ENCODE assay signal across 9 mouse cellular contexts in the genomic region with DNA sequence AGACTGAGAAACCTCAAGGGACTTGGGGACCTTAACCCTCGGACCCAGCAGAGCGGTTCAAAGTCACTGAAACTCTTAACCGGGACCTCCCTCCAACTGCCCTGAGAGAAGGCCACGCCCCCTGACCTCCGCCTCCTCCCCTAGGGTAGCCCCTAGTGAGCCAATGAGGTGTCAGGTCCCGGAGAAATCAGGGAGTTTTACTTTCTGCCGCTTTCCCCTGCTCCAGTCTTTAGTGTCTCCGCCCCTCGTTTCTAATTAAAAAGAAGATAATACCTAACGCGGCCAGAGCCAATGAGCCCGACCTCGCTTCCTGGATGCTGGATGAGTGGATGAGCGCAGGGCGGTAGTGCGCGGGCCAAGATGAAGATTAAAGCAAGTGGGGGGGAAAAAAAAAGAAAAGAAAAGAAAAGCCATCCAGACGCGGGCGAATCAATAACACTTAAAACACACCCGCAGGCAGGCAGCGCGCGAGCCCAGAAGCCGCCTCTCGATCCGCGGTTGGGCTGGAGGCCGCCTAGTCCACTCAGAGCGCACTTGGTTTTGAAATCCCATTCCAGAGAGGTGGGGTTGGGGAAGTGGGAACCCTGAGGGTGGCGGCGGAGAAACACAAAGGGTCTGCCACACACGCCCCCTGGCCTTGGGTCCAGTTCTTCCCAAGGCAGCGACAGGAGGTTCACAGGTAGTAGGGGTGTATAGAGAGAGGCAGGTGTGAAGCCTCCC. TPM values are rescaled to one million over a fixed set of nuclear protein-coding genes. Genes with fewer than 3 reads are reported as not detected.
A peak's percentile ranks its signal among the peaks of the same experiment; 100 is the strongest.
DNase-seq lines count a peak whose midpoint lies in the region; ATAC-seq lines count a peak whose summit lies in the region.
"Had no signal": no experiment of that assay in that cellular context is flagged by ENCODE, and none has a peak within 500 bp of the region (broad histone marks: within the 10 kb centered on the region; RNA-seq: fewer than 3 reads in every experiment).

No protein-coding gene starts in this region.

- H3K36me3 ChIP-seq in forebrain, embryonic 15.5 days = peaks cover 22% of the 10 kb centered on the region
- H3K36me3 ChIP-seq in neural tube, embryonic 11.5 days (ENCODE audit: control insufficient read depth, insufficient read depth, low read length) = no peaks in the 10 kb centered on the region

- H3K27ac ChIP-seq in forebrain, embryonic 15.5 days (replicated peaks) = peak overlapping the region; percentile 90
- H3K27ac ChIP-seq in neural tube, embryonic 11.5 days (ENCODE audit: low read depth, low read length) = 0 out of 2 replicates have a peak overlapping the region, but pooled peaks have one; percentile 14

- H3K9me3 ChIP-seq in forebrain, embryonic 15.5 days = no peaks in the 10 kb centered on the region
- H3K9me3 ChIP-seq in neural tube, embryonic 11.5 days (ENCODE audit: control insufficient read depth, low read length) = no peaks in the 10 kb centered on the region

- 0 out of 2 replicates have a peak, but pooled peaks have one; percentile 9 for ATAC-seq in forebrain, embryonic 15.5 days (replicated peaks)
- no peak for ATAC-seq in neural tube, embryonic 11.5 days (ENCODE audit: insufficient read depth, low FRiP score, low TSS enrichment)

- DNase-seq in ES-CJ7 (ENCODE audit: low read depth, low spot score) = peak; percentile 90
- DNase-seq in brain, adult 2 months (ENCODE audit: low read depth, low spot score) = peak; percentile 72
- DNase-seq in kidney, postnatal 36 days = peak; percentile 30 to 60
- DNase-seq in neural tube, embryonic 11.5 days (ENCODE audit: low spot score) = peak; percentile 60
- no peak for DNase-seq in ovary, postnatal 36 days (ENCODE audit: low spot score)
- no peak for DNase-seq in gastrocnemius, postnatal 14 days
- no peak for DNase-seq in left cerebral cortex, postnatal 36 days (ENCODE audit: low spot score in 2 of 2)

- peak overlapping the region; percentile 93 for H3K4me3 ChIP-seq in forebrain, embryonic 15.5 days
- H3K4me3 ChIP-seq in neural tube, embryonic 11.5 days (ENCODE audit: low read depth, low read length) = peak overlapping the region; percentile 60
- H3K4me3 ChIP-seq: myocyte had no signal

- 0 out of 2 replicates have a peak, but pooled peaks cover 3% of the 10 kb centered on the region for H3K27me3 ChIP-seq in forebrain, embryonic 15.5 days
- peaks cover 43% of the 10 kb centered on the region for H3K27me3 ChIP-seq in neural tube, embryonic 11.5 days (ENCODE audit: control insufficient read depth, insufficient read depth, low read length)

- H3K9ac ChIP-seq in forebrain, embryonic 15.5 days (replicated peaks) = peak overlapping the region; percentile 83
- peak overlapping the region; percentile 75 for H3K9ac ChIP-seq in neural tube, embryonic 11.5 days (ENCODE audit: low read length)

- intact Hi-C loops in gastrocnemius, postnatal 14 days (cut with DNase I; ENCODE audit: low total_unique reads) = loop anchor here (2.0 to 5.0 kb wide), 2 partner anchors 123 to 242 kb away; no protein-coding TSS in a partner anchor
- intact Hi-C loops in left cerebral cortex, postnatal 36 days (cut with DNase I) = loop anchor here (5.0 kb wide), 1 partner anchor 237 kb away; no protein-coding TSS in a partner anchor

- peaks cover 31% of the 10 kb centered on the region for H3K4me1 ChIP-seq in forebrain, embryonic 15.5 days
- H3K4me1 ChIP-seq in neural tube, embryonic 11.5 days (ENCODE audit: control insufficient read depth, insufficient read depth, low read length) = peaks cover 14% of the 10 kb centered on the region; the same call in 1 of the 2 replicates

- peak overlapping the region; percentile 91 for H3K4me2 ChIP-seq in forebrain, embryonic 15.5 days (replicated peaks)
- H3K4me2 ChIP-seq in neural tube, embryonic 11.5 days (ENCODE audit: low read depth) = peak overlapping the region; percentile 97

- WGBS in forebrain, embryonic 15.5 days = under 1% methylated on average over 34 of the region's 34 CpGs
- WGBS in neural tube, embryonic 11.5 days = under 1% methylated on average over 34 of the region's 34 CpGs

RNA-seq across cellular contexts. Expression of gene Wnt7a, which starts 1.6 kb away (rescaled TPM):
- 22.3 and 24.4 TPM in 2 replicates for polyA plus RNA-seq in forebrain, embryonic 15.5 days (2015; fragmentation: Nextera tagmentation; extraction: Ambion mirVana)
- 10.9 and 11.5 TPM in 2 replicates for polyA plus RNA-seq in neural tube, embryonic 11.5 days (2014; fragmentation: Nextera tagmentation; extraction: Ambion mirVana)
- not detected for total RNA-seq in gastrocnemius, postnatal 14 days (2021)
- total RNA-seq in left cerebral cortex, postnatal 36 days (2021) = 10 to 100 TPM; 14.2 to 16.0 TPM
- polyA plus RNA-seq: myocyte had no signal

Comparison
In these comparisons a context has a peak if more than half of its experiments do, and no peak if none do; other contexts are left out.
1. DNase-seq: peak in ES-CJ7 (single experiment), brain, adult 2 months (single experiment), kidney, postnatal 36 days (2 of 2) and neural tube, embryonic 11.5 days (single experiment); none in ovary, postnatal 36 days (single experiment), gastrocnemius, postnatal 14 days (single experiment) and left cerebral cortex, postnatal 36 days (0 of 2).
2. RNA of gene Wnt7a, which starts 1.6 kb away (total RNA-seq): 14.2 to 16.0 TPM in left cerebral cortex, postnatal 36 days; not detected in gastrocnemius, postnatal 14 days; every median in the first group is over 10 times any median in the second.